Mouse (Mus musculus) colon, adult 2 months (tissue): ENCODE data around the gene Psg26. TPM values are rescaled to one million over a fixed set of nuclear protein-coding genes. Genes with fewer than 3 reads are reported as not detected.

ENCODE experiments used
- polyA plus RNA-seq: library from polyadenylated mRNA; depleted of rRNA; stranded (reverse); fragments of >200 nt; gene quantifications from 2 replicates; pipeline ENCODE4 v1.2.3, GENCODE M21; 2012; rRNA removed

The Psg26 gene
- not detected in 2 replicates for polyA plus RNA-seq

DNA sequence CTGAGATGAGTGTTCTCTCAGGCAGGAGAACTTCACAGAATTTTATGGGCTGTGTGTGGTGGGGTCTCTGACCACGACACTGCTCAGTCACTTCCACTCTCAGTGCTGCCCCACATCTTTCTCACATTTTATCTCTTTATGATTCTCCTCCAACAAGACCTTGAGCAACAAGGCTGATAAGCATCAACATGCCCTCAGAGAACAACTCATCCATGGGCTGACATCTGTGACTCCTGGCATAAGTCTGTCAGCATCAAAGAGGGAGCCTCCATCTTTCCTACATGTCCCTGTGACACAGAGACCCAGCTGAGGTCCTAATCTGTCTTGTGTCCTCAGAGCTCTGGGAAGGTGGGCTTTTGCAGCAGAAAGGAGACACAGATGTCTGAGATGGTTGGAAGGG is at the start of gene Psg26:
Psg26 (minus strand) TSS at position 101 of the 400 bp plus-strand sequence.

DNA sequence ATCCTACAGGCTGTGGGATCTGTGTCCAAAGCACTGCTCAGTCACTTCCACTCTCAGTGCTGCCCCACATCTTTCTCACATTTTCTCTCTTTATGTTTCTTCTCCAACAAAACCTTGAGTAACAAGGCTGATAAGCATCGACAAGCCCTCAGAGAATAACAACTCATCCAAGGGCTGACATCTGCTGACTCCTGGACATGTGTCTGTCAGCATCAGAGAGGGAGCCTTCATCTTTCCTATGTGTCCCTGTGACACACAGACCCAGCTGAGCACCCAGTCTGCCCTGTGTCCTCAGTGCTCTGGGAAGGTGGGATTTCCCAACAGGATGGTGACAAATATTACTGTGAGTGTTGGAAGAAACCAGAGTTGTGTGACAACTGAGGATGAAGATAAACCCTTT is 48.2 kb upstream of the Psg26 start, which contains the start of gene Psg25:
Psg25 (minus strand) TSS at position 101 of the 400 bp plus-strand sequence.

DNA sequence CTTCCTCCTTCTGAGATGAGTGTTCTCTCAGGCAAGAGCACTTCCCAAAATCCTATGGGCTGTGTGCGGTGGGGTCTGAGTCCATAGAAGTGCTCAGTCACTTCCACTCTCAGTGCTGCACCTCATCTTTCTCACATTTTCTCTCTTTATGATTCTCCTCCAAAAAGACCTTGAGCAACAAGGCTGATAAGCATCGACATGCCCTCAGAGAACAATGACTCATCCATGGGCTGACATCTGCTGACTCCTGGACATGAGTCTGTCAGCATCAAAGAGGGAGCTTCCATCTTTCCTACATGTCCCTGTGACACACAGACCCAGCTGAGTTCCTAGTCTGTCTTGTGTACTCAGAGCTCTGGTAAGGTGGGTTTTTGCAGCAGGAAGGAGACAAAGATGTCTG is 52.0 kb downstream of the Psg26 start, which contains the start of gene Psg28:
Psg28 (minus strand) TSS at position 101 of the 400 bp plus-strand sequence.

Other genes starting within 250 kb of the Psg26 start
- gene Mill1, start 238.8 kb downstream of the Psg26 start, polyA plus RNA-seq, result not detected in 2 replicates
- gene Psg18, start 129.2 kb downstream of the Psg26 start, polyA plus RNA-seq, result not detected in 2 replicates
- not detected in 2 replicates for gene Psg28, start 52.1 kb downstream of the Psg26 start, polyA plus RNA-seq
- gene Psg25, start 48.1 kb upstream of the Psg26 start, polyA plus RNA-seq, result not detected in 2 replicates
- gene Psg27, start 83.1 kb upstream of the Psg26 start, polyA plus RNA-seq, result not detected in 2 replicates
- gene Psg23, start 132.3 kb upstream of the Psg26 start, polyA plus RNA-seq, result not detected in 2 replicates
- gene Psg21, start 172.5 kb upstream of the Psg26 start, polyA plus RNA-seq, result not detected in 2 replicates
- gene Psg20, start 202.0 kb upstream of the Psg26 start, polyA plus RNA-seq, result not detected in 2 replicates
- 0.07 TPM in 1 of 2 replicates, not detected in the other for gene Psg22, start 233.9 kb upstream of the Psg26 start, polyA plus RNA-seq